Mouse (Mus musculus) lung, postnatal 14 days (tissue): ENCODE measurements around the gene Atp13a3.
A peak's percentile ranks its signal among the peaks of the same experiment; 100 is the strongest.
"Not testable (repeated sequence)": the region's sequence is repeated elsewhere in the genome, so short reads cannot be mapped to it uniquely, and the experiment has no call there.

ENCODE experiments used
- DNase-seq: peaks from one replicate; pipeline ENCODE4 v3.0.0; 2021

Atp13a3 gene

DNA sequence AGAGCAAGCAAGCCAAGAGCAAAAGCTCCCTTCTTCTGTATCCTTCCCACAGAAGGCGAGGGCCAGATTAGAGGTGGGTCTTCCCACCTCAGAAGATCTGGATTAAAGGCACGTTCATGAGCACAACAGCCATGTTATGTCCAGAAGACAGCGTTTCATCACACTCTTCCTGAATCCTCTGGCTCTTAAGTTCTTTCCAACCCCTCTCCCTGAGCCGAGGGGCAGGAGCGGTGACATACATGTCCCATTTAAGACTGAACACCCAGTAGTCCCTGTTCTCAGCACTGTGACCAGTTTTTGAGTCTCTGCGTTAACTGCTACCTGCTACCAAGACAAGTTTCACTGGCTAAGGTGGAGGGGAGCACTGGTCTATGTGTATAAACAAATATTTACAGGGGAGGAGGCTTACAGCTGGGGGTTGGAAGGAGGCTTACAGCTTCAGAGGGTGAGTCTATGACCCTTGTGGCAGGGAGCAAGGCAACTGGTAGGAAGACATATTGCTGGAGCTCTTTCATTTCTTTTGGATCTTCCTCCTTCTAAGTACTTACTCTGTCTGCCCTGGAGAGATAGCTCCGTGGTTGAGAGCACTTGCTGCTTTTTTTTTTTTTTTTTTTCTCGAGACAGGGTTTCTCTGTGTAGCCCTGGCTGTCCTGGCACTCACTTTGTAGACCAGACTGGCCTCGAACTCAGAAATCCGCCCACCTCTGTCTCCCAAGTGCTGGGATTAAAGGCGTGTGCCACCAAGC is at the start of gene Atp13a3:
Gene Atp13a3 (minus strand): TSS at position 51 of the 746 bp plus-strand sequence.
- no peak for DNase-seq

GRCm38 (mm10) chr16:30453213-30453975 is 47.6 kb upstream of the Atp13a3 start:
- DNase-seq = no peak

DNA sequence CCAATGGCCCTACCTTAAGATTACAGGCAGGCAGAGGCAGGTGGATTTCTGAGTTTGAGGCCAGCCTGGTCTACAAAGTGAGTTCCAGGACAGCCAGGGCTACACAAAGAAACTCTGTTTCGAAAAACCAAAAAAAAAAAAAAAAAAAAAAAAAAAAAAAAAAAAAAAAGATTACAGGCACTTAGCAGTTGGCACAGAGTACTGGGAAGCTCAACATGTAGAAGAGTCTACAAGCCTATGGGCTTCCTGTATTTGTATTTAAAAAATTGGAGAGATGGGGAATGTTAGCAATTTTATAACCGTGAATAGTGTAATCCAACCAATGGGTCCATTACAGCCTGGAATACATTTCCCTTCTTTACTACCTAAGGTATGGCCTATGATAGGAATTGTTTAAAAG is 45.4 kb upstream of the Atp13a3 start:
- DNase-seq = not testable (repeated sequence)

- DNase-seq = no peak
Measured at GRCm38 (mm10) chr16:30449017-30449416, 43.2 kb upstream of the Atp13a3 start.

DNA sequence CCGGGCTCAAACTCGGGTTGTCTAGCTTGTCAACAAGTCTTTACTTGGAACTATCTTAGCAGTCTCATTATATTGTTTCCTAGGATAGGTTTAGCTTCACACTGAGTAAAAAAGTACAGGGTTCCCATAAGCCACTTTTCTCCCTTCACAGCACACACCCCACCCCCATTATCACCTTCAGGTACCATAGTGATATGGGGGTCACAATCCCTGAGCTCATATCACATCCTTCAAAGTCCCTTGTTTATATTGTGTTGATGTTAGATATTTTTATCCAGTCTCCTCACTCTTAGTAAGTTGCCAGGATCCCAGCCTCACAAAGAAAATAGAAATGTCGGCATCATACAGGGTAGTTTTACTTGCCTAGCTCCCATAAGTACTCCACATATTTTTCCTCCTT is 42.4 kb upstream of the Atp13a3 start:
- no peak for DNase-seq

DNA sequence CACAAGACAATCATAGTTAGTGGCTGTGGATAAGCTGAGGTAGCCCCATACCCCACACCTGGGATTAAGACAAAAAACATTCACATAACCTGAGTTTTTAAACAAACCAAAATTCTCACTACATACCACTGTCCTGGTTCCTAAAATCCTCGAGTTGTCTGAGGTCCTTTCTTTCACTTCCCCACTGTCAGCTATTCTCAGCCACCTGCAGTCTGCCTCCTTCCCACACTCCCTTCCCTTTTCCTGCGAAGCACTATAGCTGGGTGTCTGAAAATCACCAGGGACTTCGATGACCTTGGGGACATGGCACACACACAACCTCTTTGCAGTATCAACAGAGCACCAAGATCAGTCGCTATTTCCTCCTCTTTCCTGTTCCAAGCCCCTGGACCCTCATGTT is 41.9 kb upstream of the Atp13a3 start:
- DNase-seq = no peak

GRCm38 (mm10) chr16:30443411-30443810 is 37.6 kb upstream of the Atp13a3 start:
- DNase-seq = no peak

DNA sequence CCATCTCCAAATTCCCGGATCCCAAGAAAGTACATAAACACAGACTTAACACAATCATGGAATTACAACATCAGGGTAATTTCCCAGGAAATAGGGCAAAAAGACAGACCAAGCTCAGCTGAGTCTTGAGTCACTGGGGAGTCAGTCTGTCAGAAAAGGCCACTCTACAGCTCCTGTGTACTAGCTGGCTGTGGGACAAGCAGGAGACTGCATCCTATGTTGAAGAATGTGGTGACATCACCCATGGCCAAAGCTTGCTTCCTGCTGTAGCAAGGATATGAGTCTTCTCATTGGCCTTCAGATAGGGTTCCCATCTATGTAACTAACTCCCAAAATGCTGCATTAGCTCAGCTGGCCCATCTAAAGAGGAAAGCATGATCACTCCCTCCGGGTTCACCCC is 36.7 kb upstream of the Atp13a3 start:
- DNase-seq = no peak

GRCm38 (mm10) chr16:30441409-30441808 is 35.6 kb upstream of the Atp13a3 start:
- DNase-seq = no peak

DNA sequence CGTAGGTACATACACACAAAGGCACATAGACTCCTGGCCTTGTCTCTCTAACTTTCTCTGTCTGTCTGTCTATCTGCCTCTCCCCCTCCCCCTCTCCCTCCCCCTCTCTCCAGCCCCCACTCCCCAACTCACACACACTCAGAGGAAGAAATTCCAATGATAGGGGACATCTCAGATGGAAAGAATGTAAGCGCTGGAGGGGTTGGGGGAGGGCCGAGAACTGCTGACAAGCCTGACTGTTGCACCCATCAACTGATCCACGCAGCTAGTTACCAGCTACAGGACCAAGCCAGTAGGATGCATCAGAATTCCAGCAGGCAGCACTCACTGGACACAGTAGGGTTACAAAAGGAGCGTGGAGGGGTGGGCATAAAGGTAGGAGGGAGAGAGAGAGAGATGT is 34.1 kb upstream of the Atp13a3 start:
- no peak for DNase-seq

DNA sequence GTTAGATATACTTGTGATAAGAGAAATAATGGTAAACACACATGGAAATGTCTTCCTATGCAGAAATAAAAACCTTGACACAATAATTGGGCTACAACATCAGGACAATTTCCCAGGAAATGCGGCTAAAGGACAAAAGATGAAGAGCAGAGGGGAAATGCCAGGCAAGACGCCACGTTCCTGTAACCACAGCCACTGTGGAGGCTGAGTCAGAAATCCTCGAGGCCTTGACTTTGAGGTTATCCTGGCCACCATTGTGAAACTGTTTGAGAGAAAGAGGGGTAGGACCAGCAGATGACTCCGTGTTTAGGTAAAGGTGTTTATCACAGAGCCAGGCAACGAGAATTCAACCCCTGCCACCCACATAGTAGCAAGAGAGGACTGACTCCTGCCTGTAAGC is 33.6 kb upstream of the Atp13a3 start:
- no peak for DNase-seq

DNA sequence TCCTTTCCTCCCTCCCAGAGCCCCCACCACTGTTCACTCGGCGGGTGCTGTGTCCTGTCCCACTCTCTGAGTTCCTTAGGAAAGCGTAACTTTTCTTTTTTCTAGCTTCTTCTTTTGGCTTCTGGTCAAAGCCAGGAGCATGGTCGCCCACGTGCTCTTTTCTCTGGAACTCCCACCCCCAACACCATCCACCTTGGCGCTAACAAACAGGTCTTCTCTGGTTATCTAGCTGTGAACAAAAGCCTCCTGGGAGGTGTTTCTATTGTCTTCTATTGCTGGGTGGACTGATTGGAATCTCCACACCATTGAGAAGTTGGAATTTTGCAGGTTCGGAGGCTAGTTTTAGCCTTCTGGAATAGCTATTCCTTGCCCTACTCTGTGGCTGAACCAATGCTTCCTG is 30.5 kb upstream of the Atp13a3 start:
- DNase-seq = no peak

DNA sequence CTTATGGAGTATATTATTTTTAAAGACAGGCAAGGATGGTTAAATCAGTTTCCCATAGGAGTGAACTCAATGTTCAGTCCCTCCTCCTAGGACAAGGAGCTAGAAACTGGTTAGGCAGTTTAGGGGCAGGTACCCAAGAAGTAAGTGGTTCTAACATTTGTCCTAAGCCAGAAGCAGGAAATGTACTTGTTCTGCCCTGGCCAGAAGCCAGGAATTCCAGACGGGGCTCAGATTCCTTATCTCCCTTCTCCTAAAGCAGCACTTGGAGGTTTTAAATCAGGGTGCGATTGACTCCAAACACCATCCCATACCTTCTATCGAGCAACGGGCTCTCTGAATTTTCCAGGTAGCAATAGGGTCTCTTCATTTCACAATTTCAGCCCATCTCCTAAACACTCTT is 29.6 kb upstream of the Atp13a3 start:
- peak; percentile 52 for DNase-seq

GRCm38 (mm10) chr16:30433148-30433547 is 27.4 kb upstream of the Atp13a3 start:
- no peak for DNase-seq

GRCm38 (mm10) chr16:30432111-30432510 is 26.3 kb upstream of the Atp13a3 start:
- no peak for DNase-seq

GRCm38 (mm10) chr16:30430512-30431088 is 24.8 kb upstream of the Atp13a3 start:
- DNase-seq = no peak

- no peak for DNase-seq
Measured at GRCm38 (mm10) chr16:30428753-30429260, 23.0 kb upstream of the Atp13a3 start.

DNA sequence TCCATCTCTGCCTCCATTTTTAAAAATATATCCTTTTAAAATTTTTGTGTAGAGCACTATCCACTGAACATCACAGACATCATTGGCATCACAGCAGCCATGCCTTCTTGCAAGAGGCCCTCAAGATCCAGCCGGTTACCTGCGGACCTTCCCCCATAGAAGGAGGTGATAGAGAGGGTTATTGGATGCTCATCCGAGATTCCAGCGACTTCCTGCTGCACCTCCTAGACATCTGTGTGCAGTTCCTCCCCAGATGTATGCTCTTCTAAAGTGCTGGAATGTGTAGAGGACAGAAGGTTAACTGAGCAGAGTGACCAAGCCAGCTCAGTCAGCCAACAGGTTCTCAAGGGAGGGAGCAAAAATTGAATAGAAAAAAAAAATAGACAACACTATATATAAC is 21.7 kb upstream of the Atp13a3 start:
- no peak for DNase-seq

GRCm38 (mm10) chr16:30427003-30427402 is 21.2 kb upstream of the Atp13a3 start:
- DNase-seq = no peak

GRCm38 (mm10) chr16:30425980-30426379 is 20.2 kb upstream of the Atp13a3 start:
- DNase-seq = no peak

DNA sequence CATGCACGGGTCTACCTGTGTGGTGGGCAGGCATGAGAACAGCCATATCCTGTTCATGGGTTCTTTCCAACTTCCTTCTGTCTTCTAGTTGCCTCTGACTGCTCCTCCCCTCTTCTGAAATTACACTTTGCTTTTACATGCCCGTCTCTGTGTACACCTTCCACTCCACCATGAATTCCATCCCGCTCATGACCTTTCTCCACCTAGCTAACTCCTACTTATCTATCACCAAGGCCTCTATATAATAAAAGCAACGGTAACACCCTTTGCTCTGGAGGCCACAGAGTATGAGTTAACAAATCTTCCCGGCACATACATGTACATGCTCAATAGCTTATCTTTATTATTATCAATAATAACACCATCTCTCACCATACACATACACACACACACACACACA is 18.3 kb upstream of the Atp13a3 start:
- DNase-seq = no peak

DNA sequence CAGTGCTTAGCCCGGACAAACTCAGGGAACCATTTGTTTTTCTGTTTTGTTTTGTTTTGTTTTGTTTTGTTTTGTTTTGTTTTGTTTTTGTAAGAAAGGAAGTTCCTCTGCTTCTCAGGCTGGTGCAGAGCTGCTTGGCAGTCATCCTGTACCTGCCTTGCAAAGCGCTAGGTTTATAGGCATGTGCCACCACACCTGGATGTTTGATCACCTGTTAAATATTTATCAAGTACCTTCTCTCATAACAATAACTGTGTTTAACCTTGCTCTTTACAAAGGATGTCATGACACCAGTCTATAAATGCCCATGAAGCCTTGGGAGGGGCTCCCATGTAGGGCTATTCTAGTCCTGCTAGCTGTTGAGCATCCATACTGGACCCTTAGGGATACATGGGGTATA is 10.9 kb upstream of the Atp13a3 start:
- DNase-seq = no peak

GRCm38 (mm10) chr16:30416284-30416683 is 10.5 kb upstream of the Atp13a3 start:
- peak; percentile 32 for DNase-seq

DNA sequence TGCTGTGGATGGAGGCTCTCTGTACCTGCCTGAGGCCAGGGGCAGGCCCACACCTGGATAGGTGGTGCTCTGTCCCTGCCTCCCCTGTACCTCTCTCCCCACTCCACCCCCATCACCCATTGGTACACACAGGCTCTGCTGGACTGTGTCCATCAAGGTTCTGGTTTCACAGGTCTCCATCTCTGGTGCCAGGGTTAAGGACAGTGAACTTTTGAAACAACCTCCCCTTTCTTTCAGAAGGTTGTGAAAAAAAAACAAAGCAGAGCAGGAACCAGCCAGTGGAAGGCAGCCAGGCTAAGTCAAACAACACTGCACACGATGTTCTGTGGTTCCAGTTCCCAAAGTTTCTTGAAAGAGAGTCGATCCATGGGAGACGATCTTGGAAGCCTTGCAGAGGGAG is 6.9 kb upstream of the Atp13a3 start:
- no peak for DNase-seq
